Mouse (Mus musculus) bone marrow macrophage, adult 2 months (primary cell): ENCODE measurements around the gene Fam24b. TPM values are rescaled to one million over a fixed set of nuclear protein-coding genes. Genes with fewer than 3 reads are reported as not detected.

ENCODE experiments used
- H3K27ac ChIP-seq: 2 replicates; pipeline ENCODE4 v1.5.1; 2012; ENCODE audit warnings: low read depth, low read length; ENCODE audit not compliant: insufficient read depth
- H3K4me1 ChIP-seq: 2 replicates; pipeline ENCODE4 v1.6.1; 2012; ENCODE audit warnings: low read length; ENCODE audit not compliant: control insufficient read depth, insufficient read depth
- H3K4me3 ChIP-seq: 2 replicates; pipeline ENCODE4 v1.5.1; 2012; ENCODE audit warnings: mild to moderate bottlenecking, low read length, moderate library complexity; ENCODE audit not compliant: insufficient read depth
- CTCF ChIP-seq: IDR thresholded peaks from 2 replicates; pipeline ENCODE4 v1.5.1; 2012; ENCODE audit warnings: low read depth, mild to moderate bottlenecking, low read length, moderate library complexity
- POLR2A ChIP-seq: IDR thresholded peaks from 2 replicates; pipeline ENCODE4 v1.6.1; 2012; ENCODE audit warnings: mild to moderate bottlenecking, low read depth, low read length, borderline replicate concordance
- polyA plus RNA-seq: library from polyadenylated mRNA; stranded (reverse); fragments of >200 nt; gene quantifications from 2 replicates; pipeline ENCODE4 v1.2.4, GENCODE M21; 2012; ENCODE audit not compliant: missing spikeins, insufficient read depth, insufficient read length

Gene Fam24b
- polyA plus RNA-seq, 1 experiment: not detected

- no peak overlapping the region for H3K27ac ChIP-seq
- H3K4me3 ChIP-seq: no peak overlapping the region
- H3K4me1 ChIP-seq: peaks cover 5% of the 10 kb centered on the region; the same call in 1 of the 2 replicates
- TF ChIP-seq POLR2A (no peak), CTCF (no peak)
Observed at GRCm38 (mm10) chr7:131337502-131338068, 8.3 kb upstream of the Fam24b start.

GRCm38 (mm10) chr7:131333564-131333963 is 4.2 kb upstream of the Fam24b start, which contains the start of gene Fam24a:
TSS of gene Fam24a (plus strand) at chr7:131333864.
- no peak for TF ChIP-seq POLR2A
- TF ChIP-seq CTCF: no peak
- H3K4me1 ChIP-seq: peaks cover 5% of the 10 kb centered on the region
- no peak within 1 kb of the TSS for H3K4me3 ChIP-seq
- no peak within 1 kb of the TSS for H3K27ac ChIP-seq

GRCm38 (mm10) chr7:131331688-131332087 is 2.4 kb upstream of the Fam24b start:
- peaks cover 5% of the 10 kb centered on the region for H3K4me1 ChIP-seq
- TF ChIP-seq POLR2A (no peak), CTCF (no peak)
- H3K27ac ChIP-seq: no peak overlapping the region
- H3K4me3 ChIP-seq: no peak overlapping the region

GRCm38 (mm10) chr7:131327054-131327453 is 2.3 kb downstream of the Fam24b start:
- no peak overlapping the region for H3K4me3 ChIP-seq
- H3K4me1 ChIP-seq: peaks cover 5% of the 10 kb centered on the region
- H3K27ac ChIP-seq: no peak overlapping the region
- TF ChIP-seq POLR2A: no peak
- no peak for TF ChIP-seq CTCF

- Histone ChIP-seq H3K4me1 (no peaks in the 10 kb centered on the region), H3K4me3 (no peak within 1 kb of the TSS), H3K27ac (no peak within 1 kb of the TSS)
- no peak for TF ChIP-seq POLR2A
Observed at GRCm38 (mm10) chr7:131322192-131322591, 7.1 kb downstream of the Fam24b start, which contains the start of gene Cuzd1. TSS of gene Cuzd1 (minus strand) at chr7:131322292.

- Histone ChIP-seq H3K4me1 (no peaks in the 10 kb centered on the region), H3K4me3 (no peak overlapping the region), H3K27ac (no peak overlapping the region)
- TF ChIP-seq POLR2A (no peak), CTCF (no peak)
Observed at GRCm38 (mm10) chr7:131318340-131318739, 11.0 kb downstream of the Fam24b start.

- H3K4me1 ChIP-seq: no peaks in the 10 kb centered on the region
- H3K27ac ChIP-seq: no peak overlapping the region
- TF ChIP-seq POLR2A: no peak
- no peak overlapping the region for H3K4me3 ChIP-seq
Observed at GRCm38 (mm10) chr7:131317587-131317986, 11.7 kb downstream of the Fam24b start.

- H3K4me1 ChIP-seq: no peaks in the 10 kb centered on the region
- no peak overlapping the region for H3K4me3 ChIP-seq
- no peak overlapping the region for H3K27ac ChIP-seq
- TF ChIP-seq POLR2A: no peak
- no peak for TF ChIP-seq CTCF
Observed at GRCm38 (mm10) chr7:131314493-131314892, 14.8 kb downstream of the Fam24b start.

- Histone ChIP-seq H3K27ac (no peak overlapping the region), H3K4me3 (no peak overlapping the region), H3K4me1 (no peaks in the 10 kb centered on the region)
- TF ChIP-seq POLR2A (no peak), CTCF (no peak)
Observed at GRCm38 (mm10) chr7:131306733-131307132, 22.6 kb downstream of the Fam24b start.

- no peak overlapping the region for H3K27ac ChIP-seq
- H3K4me1 ChIP-seq: no peaks in the 10 kb centered on the region
- no peak overlapping the region for H3K4me3 ChIP-seq
- TF ChIP-seq POLR2A (no peak), CTCF (no peak)
Observed at GRCm38 (mm10) chr7:131303340-131303739, 26.0 kb downstream of the Fam24b start.
